Mouse (Mus musculus): ENCODE data around the gene Mlf2.
"Not testable (repeated sequence)": the region's sequence is repeated elsewhere in the genome, so short reads cannot be mapped to it uniquely, and the experiment has no call there.

Mlf2 gene

DNA sequence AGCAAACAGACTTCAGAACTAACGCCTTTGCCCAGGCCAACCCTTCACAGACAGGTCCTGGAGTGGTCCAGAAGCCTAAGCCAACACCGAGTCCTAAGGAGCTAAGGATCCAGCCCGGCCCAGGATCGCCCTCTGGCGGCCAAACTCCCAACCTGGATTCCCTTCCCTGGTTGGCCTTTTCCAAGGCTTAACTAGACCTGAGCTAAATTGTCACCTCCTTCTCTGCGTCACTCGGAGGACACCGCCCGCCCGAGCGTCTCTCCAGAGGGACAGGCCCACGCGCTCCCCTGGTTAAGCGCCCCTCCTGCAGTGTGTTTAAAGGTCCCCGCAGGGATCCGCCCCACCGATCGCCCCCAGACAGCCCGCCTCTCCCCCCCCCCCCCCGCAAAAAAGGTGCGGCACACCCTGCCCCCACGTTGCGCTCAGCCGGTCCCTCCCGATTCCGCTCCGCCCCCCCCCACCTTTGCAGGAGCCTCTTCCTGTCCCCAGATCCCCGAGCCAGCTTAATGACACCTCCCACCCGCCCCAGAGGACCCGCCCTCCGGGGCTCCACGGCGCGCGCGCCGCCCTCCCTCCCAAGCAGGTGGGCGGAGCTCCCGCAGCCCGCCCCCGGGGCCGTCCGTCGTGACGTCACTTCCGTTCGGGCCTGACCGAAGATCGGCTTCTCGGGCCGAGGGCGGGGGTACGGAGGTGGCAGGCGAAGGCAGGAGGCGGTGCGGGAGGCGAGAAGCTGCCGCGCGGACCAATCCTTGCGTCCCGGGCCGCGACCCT is at the start of gene Mlf2:
Gene Mlf2 (plus strand): TSS at position 633 of the 771 bp plus-strand sequence.
- peak; percentile 99 to 100 for DNase-seq (ENCODE audit: low spot score in 2 of 2)

DNA sequence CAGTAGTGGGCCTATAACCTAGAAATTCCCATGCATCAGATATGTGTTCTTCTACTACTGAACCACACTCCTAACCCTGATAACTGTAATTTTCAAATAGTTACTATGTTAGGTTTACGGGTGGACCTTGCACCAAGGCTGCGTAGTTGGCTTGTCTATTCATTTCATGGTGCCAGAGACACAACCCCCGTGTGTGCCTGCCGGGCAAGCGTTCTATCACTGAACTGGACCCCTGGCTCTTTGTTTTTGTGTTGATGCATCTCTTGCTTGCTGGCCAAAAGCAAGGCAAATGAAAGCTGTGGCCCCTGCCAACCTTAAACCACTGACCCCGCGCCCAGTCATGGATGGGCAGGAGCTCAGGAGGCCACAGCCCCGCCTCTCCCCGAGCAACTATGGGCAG is 49.4 kb upstream of the Mlf2 start:
- no peak for DNase-seq (ENCODE audit: low spot score in 2 of 2)

DNA sequence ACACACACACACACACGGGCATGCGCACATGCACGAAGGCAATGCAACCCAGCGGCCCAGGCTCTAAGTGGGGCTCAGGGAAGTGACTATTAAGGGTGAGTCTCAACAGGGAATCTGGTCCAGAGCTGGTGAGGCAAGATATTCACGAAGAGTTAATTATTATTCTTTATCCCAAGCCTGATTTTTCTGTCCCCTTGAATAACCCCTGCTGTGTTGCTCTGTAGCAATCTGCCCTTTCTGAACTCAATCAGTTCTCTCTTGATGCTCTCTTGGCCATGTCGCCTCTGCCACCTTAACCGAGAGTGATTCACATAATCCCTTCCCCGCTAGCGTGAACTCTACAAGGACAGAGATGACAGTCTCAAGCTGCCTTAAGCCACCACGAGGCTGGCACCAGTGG is 47.8 kb upstream of the Mlf2 start:
- DNase-seq (ENCODE audit: low spot score in 2 of 2): no peak

DNA sequence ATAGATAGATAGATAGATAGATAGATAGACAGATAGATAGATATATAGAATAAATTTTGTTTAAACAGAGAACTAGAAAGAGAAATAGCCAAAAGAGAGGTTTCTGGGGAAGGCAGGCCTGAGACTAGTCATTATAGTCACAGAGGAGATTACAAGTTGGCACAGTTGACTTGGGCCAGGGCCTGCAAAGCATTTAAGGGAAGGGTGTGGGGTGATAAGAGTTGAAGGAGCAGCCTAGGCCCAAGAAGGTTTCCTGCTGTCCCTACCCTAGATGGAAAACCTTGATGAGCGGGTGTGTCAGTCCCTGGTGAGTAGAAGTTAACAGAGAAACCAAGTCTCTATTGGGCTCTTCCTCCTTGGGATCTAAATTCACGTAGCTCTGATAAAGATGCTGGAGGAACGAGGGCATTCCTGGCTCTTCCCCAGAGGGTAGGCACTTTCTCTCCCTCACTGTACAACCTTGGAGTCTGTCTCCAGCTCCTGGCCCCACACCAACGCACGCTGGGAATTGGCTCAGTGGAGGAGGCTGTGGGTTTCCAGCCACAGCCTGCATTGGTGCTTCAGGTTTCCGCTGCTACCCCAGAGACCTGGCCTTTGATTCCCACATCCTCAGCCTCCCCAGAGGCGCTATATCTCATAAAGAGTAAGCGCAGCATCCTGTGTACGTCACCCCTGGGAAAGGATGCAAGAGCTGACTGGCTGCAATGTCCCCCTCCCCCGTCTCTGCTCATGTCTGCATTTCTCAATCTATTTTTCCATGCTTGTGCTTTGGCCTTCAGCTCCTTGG is 46.3 kb upstream of the Mlf2 start:
- DNase-seq (ENCODE audit: low spot score in 2 of 2): no peak

DNA sequence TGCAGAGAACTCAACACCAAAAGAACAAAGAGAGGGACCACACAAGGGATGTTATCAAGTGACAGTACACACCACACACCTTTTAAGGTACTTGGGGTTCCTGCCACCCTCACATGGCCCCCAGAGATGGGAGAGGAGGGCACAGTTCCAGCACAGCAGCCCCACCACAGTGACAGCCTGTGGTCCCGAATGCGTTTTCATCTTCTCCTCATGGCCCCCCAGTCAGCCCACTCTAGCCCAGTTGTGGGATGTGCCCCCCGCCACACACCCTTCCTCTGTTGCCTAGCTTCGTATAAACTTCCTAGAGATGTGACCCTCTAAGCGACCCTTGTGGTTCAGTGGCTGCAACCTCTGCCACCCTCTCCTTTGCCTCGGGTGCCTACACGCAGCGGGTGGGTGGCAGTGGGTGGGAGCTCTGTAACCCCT is 45.2 kb upstream of the Mlf2 start:
- no peak for DNase-seq (ENCODE audit: low spot score in 2 of 2)

DNA sequence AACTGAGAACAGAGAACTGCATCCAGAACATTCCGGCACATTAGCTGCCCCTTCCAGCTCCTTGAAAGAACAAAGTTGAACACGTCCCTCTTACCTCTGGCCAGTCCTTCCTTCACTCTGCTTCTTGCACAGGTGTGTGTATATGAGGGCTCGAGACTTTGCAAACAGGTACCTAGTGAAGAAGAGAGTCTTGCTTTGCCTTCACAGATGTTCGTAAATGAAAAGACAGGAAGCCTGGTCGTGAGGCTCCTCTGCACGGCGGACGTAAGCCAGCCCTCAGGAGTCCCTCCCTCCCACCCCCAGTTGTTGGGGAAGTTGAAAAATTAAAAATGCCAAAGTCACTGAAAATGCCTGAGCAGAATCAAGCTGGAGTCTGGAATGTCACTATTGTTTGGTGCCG is 43.2 kb upstream of the Mlf2 start, which contains the start of gene Cd4:
Gene Cd4 (minus strand): TSS at position 236 of the 400 bp plus-strand sequence.
- no peak for DNase-seq (ENCODE audit: low spot score in 2 of 2)

DNA sequence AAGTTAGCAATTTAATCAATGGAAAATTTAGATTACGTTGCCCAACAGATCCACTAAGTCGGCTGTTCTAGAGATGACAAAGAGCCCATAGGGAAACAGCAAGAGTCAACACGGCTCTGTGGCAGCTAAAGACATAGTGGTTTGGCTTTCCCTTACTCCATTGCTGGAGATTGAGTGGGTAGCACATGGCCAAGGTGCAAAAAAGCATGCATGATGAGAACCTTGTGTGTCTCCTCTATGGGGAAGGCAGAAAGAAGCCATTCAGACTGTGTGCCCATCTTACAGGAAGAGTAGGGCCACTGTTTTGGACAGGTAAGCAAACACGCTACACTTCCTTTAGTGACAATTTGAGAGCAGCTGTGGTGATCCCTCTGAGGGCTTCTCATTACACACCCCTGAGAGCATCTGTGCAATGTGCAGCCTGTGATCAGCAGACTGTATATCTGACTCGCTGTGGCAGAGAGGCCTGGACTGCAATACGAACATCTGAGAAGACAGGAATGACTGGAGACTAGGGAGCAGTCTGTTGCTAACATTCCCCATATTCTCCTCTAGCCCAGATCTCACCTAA is 42.5 kb upstream of the Mlf2 start:
- DNase-seq (ENCODE audit: low spot score in 2 of 2): no peak

DNA sequence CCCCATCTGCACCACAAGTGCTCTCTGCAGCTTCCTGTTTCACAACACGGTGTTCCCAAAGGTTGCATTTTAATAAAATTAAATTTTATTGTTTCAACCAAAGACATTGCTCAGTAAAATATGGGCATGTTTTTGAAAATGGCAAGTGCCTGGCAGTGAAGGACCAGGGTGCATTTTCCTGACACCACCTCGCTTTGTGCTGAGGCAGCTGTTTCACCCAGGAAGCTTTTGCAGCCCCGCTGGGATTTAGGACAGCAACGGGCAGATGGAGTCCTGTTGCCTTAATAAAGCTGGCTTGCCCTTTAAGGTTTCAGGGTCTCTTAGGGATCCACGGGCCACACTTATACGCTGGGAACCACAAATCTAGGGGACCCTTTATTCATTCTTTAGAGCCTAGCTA is 40.2 kb upstream of the Mlf2 start:
- DNase-seq (ENCODE audit: low spot score in 2 of 2): no peak

DNA sequence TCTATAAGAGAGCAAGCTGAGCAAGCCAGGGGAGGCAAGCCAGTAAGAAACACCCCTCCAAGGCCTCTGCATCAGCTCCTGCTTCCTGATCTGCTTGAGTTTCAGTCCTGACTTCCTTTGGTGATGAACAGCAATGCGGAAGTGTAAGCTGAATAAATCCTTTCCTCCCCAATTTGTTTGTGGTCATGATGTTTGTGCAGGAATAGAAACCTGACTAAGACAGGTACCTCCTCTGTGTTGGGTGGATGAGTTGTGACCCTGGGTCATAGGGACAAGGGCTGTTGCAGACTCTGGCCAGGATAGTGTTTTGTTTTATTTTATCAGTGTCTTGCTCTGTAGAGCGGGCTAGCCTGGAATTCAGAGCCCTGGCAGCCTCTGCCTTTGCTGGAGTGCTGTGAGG is 37.1 kb upstream of the Mlf2 start:
- not testable (repeated sequence) for DNase-seq (ENCODE audit: low spot score in 2 of 2)

DNA sequence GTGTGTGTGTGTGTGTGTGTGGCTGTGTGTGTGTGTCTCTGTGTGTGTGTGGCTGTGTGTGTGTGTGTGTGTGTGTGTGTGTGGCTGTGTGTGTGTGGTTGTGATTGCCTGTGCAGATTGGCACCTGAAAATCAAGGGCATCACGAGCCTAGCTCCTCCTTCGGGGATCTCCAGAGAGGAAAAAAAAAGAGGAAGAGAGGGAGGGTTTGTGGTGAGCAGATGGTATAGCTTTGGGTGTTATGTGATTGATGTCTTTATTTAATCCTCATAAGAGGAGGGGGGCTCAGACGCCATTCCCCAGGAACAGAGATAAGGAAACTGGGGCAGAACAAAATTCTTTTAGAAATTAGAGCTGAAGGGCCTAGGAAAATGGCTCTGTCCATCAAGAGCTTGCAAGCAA is 32.8 kb upstream of the Mlf2 start:
- DNase-seq (ENCODE audit: low spot score in 2 of 2): no peak

DNA sequence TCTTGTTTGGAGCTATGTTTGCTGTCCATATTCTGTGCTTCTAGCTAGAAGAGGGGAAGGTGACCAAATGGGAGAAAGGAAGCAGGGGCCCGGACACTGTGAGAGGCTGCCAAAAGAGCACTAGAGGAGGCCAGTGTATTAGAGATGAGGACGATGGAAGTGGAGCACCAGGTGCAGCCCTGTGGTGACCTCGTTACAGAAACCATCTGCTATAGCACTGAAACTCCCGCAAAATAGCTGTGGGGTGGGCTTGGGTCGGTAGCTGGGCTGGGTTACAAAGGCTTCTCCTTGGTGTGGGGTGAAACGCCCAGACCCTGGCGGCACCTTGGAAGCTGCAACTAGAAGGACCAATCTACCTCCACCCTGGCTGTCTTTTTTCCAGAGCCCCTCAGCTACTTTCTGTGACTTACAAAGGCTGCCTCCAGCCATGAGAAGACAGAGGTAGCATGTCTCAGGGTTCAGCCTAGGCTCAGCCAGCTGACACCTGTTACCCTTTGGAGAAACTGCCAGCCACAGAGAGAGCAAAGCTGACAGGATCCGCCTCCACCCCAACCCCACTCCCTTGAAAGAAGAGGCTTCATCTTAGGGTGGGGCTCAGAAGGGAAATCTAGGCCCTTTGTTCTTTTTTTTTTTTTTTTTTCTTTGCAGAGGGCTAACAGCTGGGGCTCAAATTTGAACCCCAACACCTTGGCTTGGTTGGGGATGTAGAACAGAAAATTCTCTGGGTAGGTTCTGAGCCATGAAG is 31.0 kb upstream of the Mlf2 start:
- DNase-seq (ENCODE audit: low spot score in 2 of 2): no peak

DNA sequence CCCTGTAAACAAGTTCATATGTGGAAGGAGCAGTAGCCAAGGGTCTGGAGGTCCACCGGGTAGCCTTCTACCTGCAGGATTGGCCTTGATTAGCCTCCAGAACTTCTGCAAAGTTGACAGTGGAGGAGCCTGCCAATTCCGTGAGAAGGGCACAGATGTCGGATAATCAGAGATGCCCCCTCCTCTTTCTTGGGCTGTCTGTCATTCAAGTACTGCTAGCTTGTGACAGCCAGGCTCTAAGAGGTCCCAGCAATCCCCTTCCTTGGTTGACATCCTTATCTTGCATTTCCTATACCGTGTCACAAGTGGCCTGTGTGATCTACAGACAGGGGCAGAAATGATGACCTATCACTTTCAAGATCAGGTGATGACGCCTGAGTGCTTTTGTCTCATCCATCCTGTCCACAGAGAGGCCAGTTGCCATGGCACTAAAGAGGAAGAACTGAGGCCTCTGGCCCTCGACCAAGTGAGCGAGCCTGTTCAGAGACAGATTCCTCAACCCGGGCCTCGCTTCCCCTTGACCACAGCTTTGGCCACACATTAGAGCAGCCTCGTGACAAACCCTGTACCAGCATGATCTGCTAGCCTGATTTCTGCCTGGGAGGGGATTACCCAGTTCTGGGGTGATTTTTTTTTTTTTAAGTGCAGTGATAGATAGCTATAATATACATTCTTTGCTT is 30.2 kb upstream of the Mlf2 start:
- peak in 1 of 2 experiments; percentile 44 for DNase-seq (ENCODE audit: low spot score in 2 of 2)

DNA sequence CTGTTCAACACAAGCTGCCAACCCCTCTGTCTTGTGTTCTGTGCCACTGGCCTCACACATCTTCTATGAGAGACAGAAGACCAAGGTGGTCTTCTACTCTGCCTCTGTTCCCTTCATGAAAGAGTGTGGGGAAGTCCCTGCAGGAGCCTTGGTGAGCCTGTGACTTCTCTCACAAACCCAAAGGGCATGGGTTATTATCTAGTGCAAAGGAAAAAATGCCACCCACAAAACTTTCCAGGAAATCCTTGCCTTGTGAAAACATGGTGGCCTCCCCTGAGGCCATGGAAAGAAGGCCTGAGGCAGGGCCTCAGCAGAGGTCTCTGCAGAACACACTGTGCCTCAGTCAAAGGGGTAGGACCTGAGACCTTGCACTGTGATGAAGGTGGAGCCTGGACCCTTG is 29.3 kb upstream of the Mlf2 start:
- DNase-seq (ENCODE audit: low spot score in 2 of 2): no peak

DNA sequence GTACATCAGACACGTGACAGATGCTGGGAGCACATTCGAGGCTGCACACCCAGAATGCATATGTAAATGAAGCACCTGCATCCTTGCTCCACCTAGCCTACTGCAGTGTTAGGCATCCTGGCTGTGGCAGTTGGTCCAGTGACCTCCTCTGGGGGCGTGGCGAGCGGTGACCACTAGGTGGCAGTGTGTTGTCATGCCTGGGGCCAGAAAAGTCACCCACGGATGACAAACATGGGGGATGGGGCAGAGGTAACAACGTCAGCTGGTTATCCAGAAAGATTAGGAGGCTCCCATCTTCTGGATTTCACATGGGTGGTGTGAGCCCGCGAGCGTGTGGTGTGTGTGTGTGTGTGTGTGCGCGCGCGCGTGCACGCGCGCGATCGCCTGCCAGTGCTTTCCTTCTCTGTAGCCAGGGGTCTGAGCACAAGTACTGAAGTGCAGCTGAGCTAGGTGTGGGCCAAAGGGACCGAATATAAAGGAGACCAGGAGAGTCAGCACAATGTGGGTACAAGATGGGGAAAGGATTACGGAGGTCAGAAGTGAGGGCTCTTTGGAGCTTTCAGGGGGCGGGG is 27.5 kb upstream of the Mlf2 start:
- peak; percentile 98 to 99 for DNase-seq (ENCODE audit: low spot score in 2 of 2)

DNA sequence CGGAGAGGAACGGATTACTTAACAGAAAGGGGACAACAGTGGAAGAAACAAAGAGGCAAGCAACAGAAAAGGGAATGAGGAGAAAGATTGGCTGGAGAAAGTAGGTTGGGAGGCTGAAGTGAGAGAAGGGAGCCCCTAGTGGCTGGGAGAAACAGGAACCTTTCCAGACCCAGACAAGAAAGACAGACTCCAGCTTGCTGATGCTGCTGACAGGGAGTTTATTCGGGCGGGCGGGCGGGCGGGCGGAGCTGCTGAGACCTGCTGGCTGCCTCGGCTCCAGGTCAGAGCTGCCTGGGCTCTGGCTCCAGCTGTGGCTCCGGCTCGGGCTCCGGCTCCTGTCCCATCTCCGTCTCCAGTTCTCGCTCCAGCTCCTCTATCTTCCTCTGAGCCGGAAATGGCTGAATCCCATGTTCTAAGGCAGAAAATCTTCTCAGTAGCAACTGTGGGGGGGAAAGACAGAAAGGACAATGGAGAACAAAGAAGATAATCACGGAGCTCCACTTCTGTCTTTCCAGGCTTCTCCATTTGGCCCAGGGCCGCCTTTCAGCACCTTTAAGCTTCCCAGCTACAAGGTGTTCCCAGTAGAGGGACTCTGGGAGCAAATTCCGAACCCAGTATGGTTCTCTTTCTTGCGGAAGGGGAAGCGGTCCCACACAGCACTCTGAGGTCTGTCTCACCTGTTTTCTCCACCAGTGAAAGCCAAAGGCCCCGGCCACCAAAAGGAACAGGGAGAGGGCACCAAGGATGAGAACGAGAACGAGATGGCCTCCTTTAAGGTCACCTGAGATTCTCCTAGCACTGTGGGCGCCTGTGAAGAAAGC is 26.8 kb upstream of the Mlf2 start:
- DNase-seq (ENCODE audit: low spot score in 2 of 2): peak in 1 of 2 experiments; percentile 71

DNA sequence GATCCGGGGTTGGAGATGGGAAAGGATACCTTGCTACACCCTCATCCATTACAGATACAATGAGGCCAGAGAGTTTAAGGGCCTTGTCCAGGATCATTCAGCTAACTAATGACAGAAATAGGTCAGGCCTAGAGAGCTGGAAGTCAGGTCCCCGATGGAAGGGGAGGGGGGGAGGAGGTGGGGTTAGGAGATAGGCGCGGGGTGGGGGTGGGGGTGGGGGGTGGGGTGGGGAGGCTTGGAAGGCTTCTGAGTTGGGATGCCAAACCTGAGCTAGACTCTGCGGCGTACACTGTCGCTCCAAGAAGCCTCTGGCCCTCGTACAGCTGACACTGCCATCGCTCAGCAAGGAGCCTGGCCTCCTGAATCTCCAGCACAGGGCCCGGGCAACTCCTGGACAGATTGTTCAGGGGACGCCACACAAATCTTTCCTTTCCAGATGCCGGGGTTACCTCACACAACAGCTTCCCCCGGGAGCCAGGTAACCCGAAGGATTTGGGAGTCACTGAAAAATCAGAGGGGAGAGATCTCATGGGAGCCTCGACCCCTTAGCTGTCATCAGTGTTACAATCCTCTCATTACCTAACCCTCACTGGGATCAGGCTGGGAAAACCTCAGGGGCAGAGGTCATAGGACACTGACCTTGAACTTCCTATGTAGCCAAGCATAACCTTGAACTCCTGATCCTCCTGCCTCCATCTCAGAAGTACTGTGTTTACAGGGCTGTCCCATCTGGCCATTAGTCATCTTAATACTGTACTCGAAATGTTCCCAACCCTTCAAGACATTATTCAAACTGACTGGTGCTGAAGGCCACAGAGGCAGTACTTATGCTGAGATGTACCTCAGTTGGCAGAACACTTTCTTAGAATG is 26.0 kb upstream of the Mlf2 start:
- DNase-seq (ENCODE audit: low spot score in 2 of 2): no peak

DNA sequence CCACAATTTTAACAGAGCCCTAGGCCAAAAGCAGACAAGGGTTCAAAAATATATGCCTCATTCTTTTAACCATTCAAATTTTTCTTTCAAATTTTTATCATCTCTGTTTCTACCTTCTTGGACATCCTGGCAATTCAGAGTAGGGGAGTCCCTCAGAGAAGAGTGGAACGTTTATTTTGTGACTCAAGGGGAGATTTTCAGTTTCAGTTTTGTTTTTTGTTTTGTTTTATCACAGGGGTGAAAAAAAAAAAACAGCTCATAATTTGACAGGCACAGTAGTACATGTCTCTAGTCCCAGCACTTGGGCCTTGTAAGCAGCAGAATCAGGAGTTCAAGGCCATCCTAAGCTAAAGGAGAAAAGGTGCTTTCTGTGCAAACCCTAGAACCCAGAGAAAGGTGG is 23.4 kb upstream of the Mlf2 start:
- DNase-seq (ENCODE audit: low spot score in 2 of 2): no peak

DNA sequence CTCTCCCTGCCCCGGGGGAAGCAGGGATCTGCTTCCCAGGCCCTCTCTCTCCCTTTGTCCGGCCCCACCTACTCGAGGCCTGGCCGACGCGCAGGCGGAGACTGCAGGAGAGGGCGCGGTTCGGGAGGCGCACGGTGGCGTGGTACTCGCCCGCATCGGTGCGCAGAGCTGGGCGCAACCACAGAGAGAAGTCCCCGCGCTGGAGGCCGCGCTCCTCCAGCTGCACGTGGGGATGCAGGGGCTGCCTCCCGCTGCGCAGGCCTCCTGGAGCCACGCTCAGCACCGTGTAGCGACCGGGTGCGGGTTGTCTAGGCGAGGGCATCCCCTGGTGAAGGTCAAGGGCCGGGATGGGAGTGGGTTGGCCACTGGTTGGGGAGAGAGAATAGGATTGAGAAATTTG is 21.2 kb upstream of the Mlf2 start:
- no peak for DNase-seq (ENCODE audit: low spot score in 2 of 2)

DNA sequence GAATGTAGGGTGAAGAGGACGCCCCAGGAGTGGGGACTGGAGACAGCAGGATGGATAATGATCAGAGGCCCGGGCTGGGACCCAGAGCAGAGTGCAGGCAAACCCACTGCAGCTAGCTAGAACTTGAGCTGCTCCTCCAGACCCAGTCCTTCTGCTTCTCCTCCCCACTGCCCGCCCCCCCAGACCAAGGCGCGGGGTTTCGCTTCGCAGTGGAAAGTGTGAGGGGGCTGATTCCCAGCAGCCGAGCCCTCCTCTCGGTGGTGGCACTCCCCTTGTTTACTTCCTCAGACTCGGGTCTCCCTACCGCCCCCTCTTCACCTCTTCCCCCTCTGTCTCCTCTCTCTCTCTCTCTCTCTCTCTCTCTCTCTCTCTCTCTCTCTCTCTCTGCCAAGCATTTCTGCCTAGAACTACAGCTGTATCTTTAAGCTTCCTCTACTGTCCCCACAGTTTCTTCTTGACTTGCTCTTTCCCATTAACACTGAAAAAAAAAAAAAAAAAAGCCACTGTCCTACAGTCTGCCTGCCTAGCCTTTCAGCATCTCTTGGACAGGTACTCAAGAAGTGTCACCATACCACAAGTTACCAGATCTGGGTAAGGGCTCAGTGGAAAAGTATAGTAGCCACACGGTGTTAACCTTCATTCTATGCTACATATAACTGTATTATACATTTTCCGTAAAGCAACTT is 19.5 kb upstream of the Mlf2 start, which contains the start of gene Lag3:
Gene Lag3 (minus strand): TSS at position 173 of the 686 bp plus-strand sequence.
- DNase-seq (ENCODE audit: low spot score in 2 of 2): no peak

Data from cerebellum, postnatal 4 days (tissue).